ENCODE assay signal across 14 mouse cellular contexts in the genomic region with DNA sequence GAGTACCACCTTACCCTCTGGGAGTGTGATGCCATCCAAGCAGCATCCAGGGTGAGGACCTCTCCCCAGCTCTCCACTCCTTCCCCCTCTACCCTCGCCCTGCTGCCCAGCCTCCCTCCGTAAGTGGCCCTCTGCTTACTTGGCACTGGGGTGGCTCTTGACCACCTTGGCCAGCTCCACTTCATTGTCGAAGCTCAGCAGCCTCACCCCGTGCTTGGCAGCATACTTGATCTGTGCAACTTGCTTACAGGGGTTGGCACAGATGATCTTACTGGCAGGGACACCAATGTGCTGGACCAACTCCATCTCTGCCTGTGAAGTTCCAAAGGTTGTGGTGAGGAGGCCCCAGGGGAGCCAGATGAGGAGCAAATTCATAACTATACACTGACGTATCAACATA. TPM values are rescaled to one million over a fixed set of nuclear protein-coding genes. Genes with fewer than 3 reads are reported as not detected.
DNase-seq lines count a peak whose midpoint lies in the region; ATAC-seq and TF ChIP-seq lines count a peak whose summit lies in the region.
"Had no signal": no experiment of that assay in that cellular context is flagged by ENCODE, and none has a peak within 500 bp of the region (broad histone marks: within the 10 kb centered on the region; RNA-seq: fewer than 3 reads in every experiment).

No protein-coding gene starts in this region.

- TF ChIP-seq CTCF in hindbrain, postnatal 0 days (IDR thresholded peaks at IDR 0.05; ENCODE audit: low read depth): no peak
- TF ChIP-seq CTCF in stomach, postnatal 0 days (IDR thresholded peaks at IDR 0.05; ENCODE audit: low read depth): no peak

- H3K27me3 ChIP-seq in hindbrain, postnatal 0 days (ENCODE audit: insufficient read depth, low read length): no peaks in the 10 kb centered on the region
- H3K27me3 ChIP-seq in hindbrain, embryonic 10.5 days (ENCODE audit: insufficient read depth, poor library complexity, severe bottlenecking): no peaks in the 10 kb centered on the region
- H3K27me3 ChIP-seq in stomach, postnatal 0 days (ENCODE audit: control insufficient read depth, insufficient read depth, low read length): no peaks in the 10 kb centered on the region; the same call in 1 of the 2 replicates
- H3K27me3 ChIP-seq: neural tube, embryonic 13.5 days; stomach, embryonic 15.5 days had no signal

- no peak overlapping the region for H3K9ac ChIP-seq in hindbrain, postnatal 0 days (replicated peaks; ENCODE audit: low read length)
- H3K9ac ChIP-seq in stomach, postnatal 0 days (ENCODE audit: low read length): no peak overlapping the region
- H3K9ac ChIP-seq: heart, embryonic 13.5 days; liver, embryonic 15.5 days; neural tube, embryonic 13.5 days; stomach, embryonic 15.5 days had no signal

- H3K9me3 ChIP-seq in hindbrain, postnatal 0 days (ENCODE audit: low read length): no peaks in the 10 kb centered on the region
- no peaks in the 10 kb centered on the region for H3K9me3 ChIP-seq in hindbrain, embryonic 10.5 days
- no peaks in the 10 kb centered on the region for H3K9me3 ChIP-seq in stomach, postnatal 0 days (ENCODE audit: control insufficient read depth, low read length)
- H3K9me3 ChIP-seq: heart, embryonic 13.5 days; liver, embryonic 15.5 days; neural tube, embryonic 13.5 days; stomach, embryonic 15.5 days had no signal

- no peak overlapping the region for H3K27ac ChIP-seq in hindbrain, postnatal 0 days
- no peak overlapping the region for H3K27ac ChIP-seq in hindbrain, embryonic 10.5 days
- H3K27ac ChIP-seq in stomach, postnatal 0 days (replicated peaks): no peak overlapping the region
- H3K27ac ChIP-seq: heart, embryonic 13.5 days; kidney, postnatal 0 days; liver, embryonic 15.5 days; neural tube, embryonic 13.5 days; stomach, embryonic 15.5 days had no signal

- no peak overlapping the region for H3K4me3 ChIP-seq in hindbrain, postnatal 0 days (ENCODE audit: low read length)
- no peak overlapping the region for H3K4me3 ChIP-seq in hindbrain, embryonic 10.5 days
- no peak overlapping the region for H3K4me3 ChIP-seq in stomach, postnatal 0 days (ENCODE audit: low read depth, low read length)
- H3K4me3 ChIP-seq: heart, embryonic 13.5 days; liver, embryonic 15.5 days; neural tube, embryonic 13.5 days; stomach, embryonic 15.5 days had no signal

- no peak for TF ChIP-seq EP300 in stomach, postnatal 0 days (optimal IDR thresholded peaks at IDR 0.05)

- no peaks in the 10 kb centered on the region for H3K4me1 ChIP-seq in hindbrain, postnatal 0 days (ENCODE audit: insufficient read depth, low read length)
- peaks cover 44% of the 10 kb centered on the region for H3K4me1 ChIP-seq in hindbrain, embryonic 10.5 days (replicated peaks)
- no peaks in the 10 kb centered on the region for H3K4me1 ChIP-seq in stomach, postnatal 0 days (replicated peaks; ENCODE audit: control insufficient read depth, insufficient read depth)
- H3K4me1 ChIP-seq: stomach, embryonic 15.5 days had no signal

- H3K4me2 ChIP-seq in hindbrain, postnatal 0 days (ENCODE audit: low read depth, low read length): no peak overlapping the region
- no peak overlapping the region for H3K4me2 ChIP-seq in stomach, postnatal 0 days (replicated peaks; ENCODE audit: low read depth)
- H3K4me2 ChIP-seq: heart, embryonic 13.5 days; liver, embryonic 15.5 days; neural tube, embryonic 13.5 days; stomach, embryonic 15.5 days had no signal

- WGBS in hindbrain, postnatal 0 days: 46% methylated on average over 5 of the region's 5 CpGs
- 88% methylated on average over 5 of the region's 5 CpGs for WGBS in hindbrain, embryonic 10.5 days
- 75% methylated on average over 5 of the region's 5 CpGs for WGBS in stomach, postnatal 0 days

- DNase-seq in cerebellum, postnatal 10 days: peak; percentile 71 to 87
- DNase-seq in cerebellum, adult 8-10 months: no peak
- peak; percentile 73 for DNase-seq in hindbrain, postnatal 0 days (ENCODE audit: low spot score)
- no peak for DNase-seq in hindbrain, embryonic 10.5 days (ENCODE audit: low spot score)
- peak; percentile 11 for DNase-seq in right cerebral cortex, postnatal 4 days
- no peak for DNase-seq in right cerebral cortex, adult 18-20 months
- no peak for DNase-seq in stomach, postnatal 0 days (ENCODE audit: low spot score)
- no peak for DNase-seq in embryo, embryonic 11 days
- DNase-seq: right cerebral cortex, postnatal 25 days had no signal

- ATAC-seq in hindbrain, postnatal 0 days: peak; percentile 30; the same call in 1 of the 2 replicates
- ATAC-seq in stomach, postnatal 0 days (ENCODE audit: low FRiP score, low TSS enrichment): 0 out of 2 replicates have a peak, but pooled peaks have one; percentile 15

- H3K36me3 ChIP-seq in hindbrain, postnatal 0 days (ENCODE audit: insufficient read depth, low read length): no peaks in the 10 kb centered on the region
- H3K36me3 ChIP-seq in hindbrain, embryonic 10.5 days: no peaks in the 10 kb centered on the region
- H3K36me3 ChIP-seq in stomach, postnatal 0 days (ENCODE audit: control insufficient read depth, insufficient read depth, low read length): no peaks in the 10 kb centered on the region
- H3K36me3 ChIP-seq: heart, embryonic 13.5 days; liver, embryonic 15.5 days; neural tube, embryonic 13.5 days; stomach, embryonic 15.5 days had no signal

RNA-seq across cellular contexts. Expression of gene Azin2, which starts 11.8 kb away (rescaled TPM):
- 32.7 and 35.0 TPM in 2 replicates for total RNA-seq in hindbrain, postnatal 0 days (2014; rRNA removed)
- 32.9 and 33.0 TPM in 2 replicates for polyA plus RNA-seq in hindbrain, postnatal 0 days (2015; fragmentation: Nextera tagmentation; extraction: Ambion mirVana)
- 11.8 and 15.0 TPM in 2 replicates for polyA plus RNA-seq in hindbrain, embryonic 10.5 days (2016; fragmentation: Nextera tagmentation; extraction: Ambion mirVana)
- polyA plus RNA-seq in stomach, postnatal 0 days (2015; fragmentation: Nextera tagmentation; extraction: Ambion mirVana): 10.8 and 12.3 TPM in 2 replicates

RNA-seq across cellular contexts. Expression of gene Ak2, which starts 41.3 kb away (rescaled TPM):
- 24.9 and 32.3 TPM in 2 replicates for total RNA-seq in hindbrain, postnatal 0 days (2014; rRNA removed)
- 78.5 and 82.9 TPM in 2 replicates for polyA plus RNA-seq in hindbrain, postnatal 0 days (2015; fragmentation: Nextera tagmentation; extraction: Ambion mirVana)
- 168 and 202 TPM in 2 replicates for polyA plus RNA-seq in hindbrain, embryonic 10.5 days (2016; fragmentation: Nextera tagmentation; extraction: Ambion mirVana)
- polyA plus RNA-seq in stomach, postnatal 0 days (2015; fragmentation: Nextera tagmentation; extraction: Ambion mirVana): 137 and 138 TPM in 2 replicates

Comparison
In these comparisons a context has a peak if more than half of its experiments do, and no peak if none do; other contexts are left out.
1. DNase-seq: peak in cerebellum, postnatal 10 days (2 of 2), hindbrain, postnatal 0 days (single experiment) and right cerebral cortex, postnatal 4 days (single experiment); none in cerebellum, adult 8-10 months (single experiment), hindbrain, embryonic 10.5 days (single experiment), right cerebral cortex, adult 18-20 months (single experiment), stomach, postnatal 0 days (single experiment) and embryo, embryonic 11 days (single experiment).